Mouse (Mus musculus) small intestine, adult 2 months (tissue): Measurements from ENCODE around the gene Zap70.

Source experiments
- CTCF ChIP-seq: fragments of 200-500 bp; IDR thresholded peaks from 2 replicates; pipeline ENCODE4 v1.5.1; 2012; ENCODE audit warnings: low read depth, mild to moderate bottlenecking, control low read depth, inconsistent platforms, low read length, moderate library complexity, mixed read lengths; ENCODE audit not compliant: insufficient replicate concordance, insufficient read length; ENCODE audit errors: extremely low read depth
- POLR2A ChIP-seq: fragments of 200-500 bp; IDR thresholded peaks from 2 replicates; pipeline ENCODE4 v1.6.1; 2012; ENCODE audit warnings: low read depth, mild to moderate bottlenecking, control low read depth, inconsistent platforms, low read length, moderate library complexity

DNA sequence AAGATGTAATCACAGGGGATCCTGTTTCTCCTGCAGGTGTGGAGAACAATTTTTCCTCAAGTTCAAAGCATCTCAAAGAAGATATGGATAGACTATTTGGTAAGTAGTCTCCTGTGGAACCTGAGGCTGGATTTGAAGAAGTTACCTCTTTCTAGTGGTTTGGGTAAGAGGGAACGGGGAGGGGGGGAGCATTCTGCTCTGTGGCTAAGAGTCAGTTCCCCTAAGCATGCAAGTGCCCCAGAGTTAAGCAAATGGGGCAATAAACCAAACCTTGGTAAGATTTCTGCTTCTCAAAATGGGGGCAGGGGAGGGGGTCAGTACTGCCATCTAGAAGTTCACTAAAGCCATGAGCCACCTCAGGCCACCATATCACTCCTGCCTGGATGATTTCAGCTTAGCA lies 42.8 kb upstream of the Zap70 start:
- TF ChIP-seq CTCF: no peak
- TF ChIP-seq POLR2A: no peak
